Mouse (Mus musculus): ENCODE measurements around the gene Ncapd2.
A peak's percentile ranks its signal among the peaks of the same experiment; 100 is the strongest.

The Ncapd2 gene

DNA sequence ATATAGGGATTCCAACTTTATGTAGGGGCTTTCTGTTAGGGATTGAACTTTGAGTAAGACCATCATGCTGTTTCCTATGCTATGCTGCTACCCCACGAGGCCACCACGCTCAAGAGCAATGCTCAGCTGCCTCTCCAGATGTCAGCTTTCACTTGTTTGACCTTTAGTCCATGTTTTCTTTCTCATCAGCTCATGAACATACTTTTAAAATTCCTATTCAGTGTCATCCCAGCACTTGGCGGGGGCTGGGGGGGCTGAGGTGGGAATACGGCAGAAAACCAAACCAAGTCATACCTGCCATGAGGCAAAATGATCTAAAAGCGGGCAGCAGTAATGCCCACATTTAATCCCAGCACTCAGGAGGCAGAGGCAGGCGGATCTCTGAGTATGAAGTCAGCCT is 21.6 kb upstream of the Ncapd2 start:
- no peak for DNase-seq

DNA sequence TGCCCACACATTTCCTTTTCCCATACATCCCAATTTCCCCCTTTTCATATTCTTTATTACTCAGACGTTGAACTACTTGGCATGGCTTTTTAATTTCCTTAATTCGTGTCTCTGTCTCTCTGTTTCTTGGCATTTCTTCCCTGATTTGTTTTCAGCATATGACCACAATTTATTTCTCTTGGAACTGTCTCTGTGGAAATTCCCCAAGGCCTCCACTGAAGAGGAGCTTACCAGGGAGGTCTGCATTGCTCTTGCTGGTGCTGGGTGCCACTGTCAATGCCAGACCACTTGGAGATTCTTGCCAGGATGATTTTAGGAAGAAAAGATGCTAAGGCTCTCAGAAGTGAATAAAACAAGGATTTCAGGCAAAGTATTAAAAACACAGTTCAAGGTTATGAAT is 21.1 kb upstream of the Ncapd2 start:
- no peak for DNase-seq

DNA sequence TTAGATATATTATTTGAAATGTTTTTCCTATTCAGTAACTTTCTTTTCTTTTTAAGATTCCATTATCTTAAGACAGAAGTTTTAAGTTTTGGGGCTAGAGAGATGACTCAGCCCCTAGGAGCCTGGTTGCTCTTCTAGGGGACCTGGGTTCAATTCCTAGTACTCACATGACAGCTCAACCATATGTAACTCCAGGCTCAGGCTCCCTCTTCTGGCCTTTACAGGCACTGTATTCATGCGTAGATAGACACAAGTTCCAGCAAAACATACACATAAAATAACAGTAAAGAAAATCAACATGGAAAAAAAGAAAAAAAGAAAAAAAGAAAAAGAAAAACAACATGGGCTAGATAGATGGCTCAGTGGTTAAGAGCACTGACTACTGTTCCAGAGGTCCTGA is 18.9 kb upstream of the Ncapd2 start:
- DNase-seq: no peak

DNA sequence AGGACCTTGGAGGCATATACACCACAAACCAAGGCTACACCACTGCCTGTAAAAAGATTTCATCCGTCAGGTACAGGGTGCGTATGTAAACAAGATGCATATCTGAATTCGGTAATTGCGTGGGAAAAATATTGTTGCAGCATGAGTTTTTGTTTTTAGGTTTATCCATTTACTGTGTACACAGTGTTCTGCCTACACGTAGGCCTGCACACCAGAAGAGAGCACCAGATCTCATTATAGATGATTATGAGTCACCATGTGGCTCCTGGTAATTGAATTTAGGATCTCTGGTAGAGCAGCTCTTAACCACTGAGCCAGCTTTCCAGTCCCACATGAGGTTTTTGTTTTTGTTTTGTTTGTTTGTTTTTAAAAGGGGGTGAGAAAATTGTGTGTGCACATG is 5.7 kb upstream of the Ncapd2 start:
- DNase-seq: no peak

DNA sequence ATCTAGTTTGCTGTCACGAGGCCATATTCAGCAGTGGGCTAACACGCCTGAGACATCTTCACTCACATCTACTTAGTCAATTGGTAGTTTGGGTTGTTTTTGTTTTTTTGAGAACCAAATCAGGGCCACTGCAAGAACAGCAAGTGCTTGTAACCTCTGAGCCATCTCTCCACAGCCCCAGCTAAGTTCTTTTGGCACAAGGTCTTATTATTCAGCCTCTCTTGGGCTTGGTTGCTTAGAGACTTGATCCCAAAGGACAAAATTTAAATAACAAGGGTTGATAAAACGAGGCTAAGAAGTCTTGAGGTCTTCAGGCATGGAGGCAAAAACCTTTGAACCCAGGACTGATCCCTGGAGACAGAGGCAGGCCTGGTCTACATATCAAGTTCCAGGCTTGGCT is 4.8 kb upstream of the Ncapd2 start:
- no peak for DNase-seq

DNA sequence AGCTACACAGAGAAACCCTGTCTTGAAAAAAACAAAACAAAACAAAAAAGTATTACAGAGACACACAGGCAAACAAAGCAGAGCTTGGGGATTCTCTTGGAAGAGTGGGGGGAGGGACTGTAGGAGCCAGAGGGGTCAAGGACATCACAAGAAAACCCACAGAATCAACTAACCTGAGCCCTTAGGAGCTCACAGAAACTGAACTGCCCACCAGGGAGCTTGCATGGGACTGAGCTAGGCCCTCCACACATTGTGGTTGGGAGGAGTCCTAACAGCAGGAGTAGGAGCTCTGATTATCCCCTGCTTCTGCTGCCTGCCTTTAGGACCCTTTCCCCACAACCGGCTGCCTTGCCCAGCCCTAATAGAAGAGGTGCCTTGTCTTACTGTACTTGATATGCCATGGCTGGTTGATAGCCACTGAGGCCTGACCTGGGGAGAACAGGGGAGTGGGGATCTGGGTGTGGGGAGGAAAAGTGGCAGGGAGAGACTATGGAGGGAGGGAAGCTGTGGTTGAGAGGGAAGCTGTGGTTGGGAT is 4.1 kb upstream of the Ncapd2 start:
- DNase-seq: no peak

DNA sequence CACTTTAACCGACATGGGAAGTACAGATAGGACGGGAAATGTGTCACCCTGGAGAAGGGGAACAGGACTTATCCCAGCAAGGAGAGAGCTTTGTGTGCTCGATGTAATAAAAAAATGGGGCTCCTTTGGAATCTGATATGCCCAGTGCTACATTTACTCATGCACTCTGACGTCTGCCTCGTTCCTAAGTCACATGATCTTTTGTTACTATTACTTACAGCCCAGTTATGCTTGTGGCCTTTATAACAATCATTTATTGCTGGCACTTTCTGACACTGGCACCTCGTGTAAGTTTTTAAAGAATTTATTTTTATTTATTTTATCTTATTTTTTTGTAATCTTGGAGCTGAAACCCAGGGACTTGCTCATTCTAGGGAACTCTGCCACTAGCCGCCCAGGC is 1.9 kb upstream of the Ncapd2 start:
- no peak for DNase-seq

DNA sequence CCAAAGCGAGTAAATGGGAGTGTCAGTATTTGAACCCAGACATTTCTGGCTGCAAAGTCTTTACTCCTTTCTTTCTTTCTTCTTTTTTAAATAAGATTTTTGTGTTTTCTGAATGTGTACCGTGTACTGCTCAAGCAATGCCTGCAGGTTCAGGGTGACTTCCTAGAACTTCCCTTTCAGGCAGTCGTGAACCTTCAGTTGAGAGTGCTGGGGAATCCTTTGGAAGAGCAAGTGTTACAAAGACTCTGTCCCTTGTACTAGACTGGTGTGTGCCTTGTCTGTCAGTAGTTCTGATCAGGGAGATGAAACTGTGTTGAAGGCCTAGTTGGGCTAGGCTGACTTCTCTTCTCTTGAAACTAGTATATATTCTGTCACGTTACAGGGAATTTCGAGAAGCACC is 1.3 kb upstream of the Ncapd2 start:
- DNase-seq: no peak

DNA sequence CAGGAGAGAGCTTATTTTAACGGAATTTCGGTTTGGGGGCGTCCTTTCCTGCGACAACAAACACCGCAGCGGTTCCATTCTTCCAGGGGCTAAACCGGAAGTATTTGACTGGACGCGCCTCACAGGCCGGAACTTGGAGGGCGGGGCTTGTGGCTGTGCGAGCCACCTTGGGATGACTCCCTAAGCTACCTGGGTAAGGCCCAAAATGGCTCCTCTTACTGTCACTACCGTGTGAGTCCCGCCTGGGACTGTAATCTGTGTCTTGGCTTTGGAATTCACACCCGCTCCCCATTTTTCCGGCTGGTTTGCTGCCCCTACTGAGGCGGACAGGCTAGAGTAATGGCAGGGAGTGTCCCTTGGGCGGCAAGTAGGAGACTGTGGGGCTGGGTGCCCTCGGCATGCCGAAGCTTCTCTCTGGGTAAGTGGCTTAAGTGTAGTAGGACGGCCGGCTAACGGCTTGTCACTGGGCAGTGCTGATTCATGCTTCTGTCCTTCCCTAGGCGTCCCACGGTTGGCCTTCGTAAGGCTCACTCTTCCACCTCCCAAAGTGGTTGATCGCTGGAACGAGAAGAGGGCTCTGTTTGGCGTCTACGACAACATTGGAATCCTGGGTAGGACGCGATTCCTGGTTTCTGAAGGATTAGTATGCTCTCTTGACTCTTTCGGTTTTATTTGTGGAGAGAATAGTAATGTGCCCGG is 664 bp upstream of the Ncapd2 start:
- DNase-seq: peak; percentile 94

DNA sequence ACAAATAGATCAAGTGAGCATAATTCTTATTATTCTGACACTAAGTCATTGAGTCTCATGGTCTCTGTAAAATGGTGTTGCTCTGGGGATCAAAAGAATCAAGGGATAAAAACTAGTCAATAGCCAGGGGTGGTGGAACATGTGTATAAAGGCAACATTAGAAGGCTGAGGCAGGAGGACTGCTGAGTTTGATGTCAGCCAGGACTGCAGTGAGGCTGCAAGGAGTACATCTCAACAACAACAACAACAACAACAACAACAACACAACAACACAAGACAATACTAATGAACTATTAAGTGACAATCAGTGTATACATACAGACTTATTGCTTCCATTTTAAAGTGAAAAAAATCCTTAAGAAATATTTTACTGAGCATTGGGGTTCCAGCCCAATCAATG is 685 bp downstream of the Ncapd2 start:
- no peak for DNase-seq

DNA sequence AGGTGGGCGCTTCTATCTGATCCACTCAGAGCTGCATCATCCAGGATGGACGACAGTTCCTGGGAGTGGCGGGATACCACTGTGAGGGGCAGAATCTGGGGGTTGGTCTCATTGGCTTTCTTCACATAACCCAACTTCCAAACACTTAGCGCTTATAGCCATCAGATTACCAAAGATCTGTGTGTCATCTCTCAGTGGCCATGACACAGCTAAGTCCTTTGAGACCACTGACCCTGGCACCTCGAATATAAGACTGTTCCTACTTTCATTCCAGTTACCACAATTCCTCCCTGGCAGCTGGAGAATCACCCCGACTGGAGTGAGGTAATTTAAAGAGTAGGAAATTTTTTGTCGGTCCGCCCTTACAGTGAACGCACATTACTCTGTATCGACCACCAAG is 5.3 kb downstream of the Ncapd2 start:
- no peak for DNase-seq

DNA sequence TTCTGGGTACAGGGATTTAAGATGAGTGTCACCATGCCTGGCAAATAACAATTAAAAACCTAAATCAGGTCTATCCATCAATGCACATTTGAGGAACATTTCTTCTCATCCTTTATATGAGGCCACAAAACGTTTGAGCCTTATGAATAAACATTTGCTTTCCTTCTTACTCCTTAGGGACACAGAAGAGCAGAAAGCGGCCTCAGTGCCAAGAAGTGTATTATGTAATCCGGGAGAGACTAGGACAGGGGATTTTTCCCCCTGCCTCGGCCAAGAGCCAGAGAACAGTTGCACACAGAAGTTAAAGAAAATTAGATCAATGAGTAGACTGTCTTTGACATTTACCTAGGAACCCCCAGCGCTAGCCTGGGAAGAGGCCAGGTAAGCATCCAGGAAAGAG is 9.4 kb downstream of the Ncapd2 start:
- DNase-seq: no peak

DNA sequence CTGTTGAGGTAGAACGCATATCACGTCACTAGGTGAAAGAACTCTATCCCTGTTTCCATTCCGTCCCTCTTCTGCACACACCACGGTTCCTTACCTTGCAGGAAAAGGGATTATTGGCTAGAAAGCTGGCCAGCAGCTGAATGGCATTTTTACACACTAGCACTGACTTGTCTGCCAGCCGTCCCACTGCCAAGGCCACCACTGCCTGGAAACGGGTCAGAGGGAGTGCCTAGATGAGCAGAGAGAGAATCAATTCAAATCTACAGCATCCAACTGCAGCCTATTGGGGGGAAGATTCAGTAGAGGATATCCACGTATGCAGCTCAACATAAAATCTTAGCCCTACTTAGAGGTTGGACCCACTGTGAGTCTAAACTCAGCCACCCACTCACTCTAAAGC is 11.9 kb downstream of the Ncapd2 start:
- no peak for DNase-seq

DNA sequence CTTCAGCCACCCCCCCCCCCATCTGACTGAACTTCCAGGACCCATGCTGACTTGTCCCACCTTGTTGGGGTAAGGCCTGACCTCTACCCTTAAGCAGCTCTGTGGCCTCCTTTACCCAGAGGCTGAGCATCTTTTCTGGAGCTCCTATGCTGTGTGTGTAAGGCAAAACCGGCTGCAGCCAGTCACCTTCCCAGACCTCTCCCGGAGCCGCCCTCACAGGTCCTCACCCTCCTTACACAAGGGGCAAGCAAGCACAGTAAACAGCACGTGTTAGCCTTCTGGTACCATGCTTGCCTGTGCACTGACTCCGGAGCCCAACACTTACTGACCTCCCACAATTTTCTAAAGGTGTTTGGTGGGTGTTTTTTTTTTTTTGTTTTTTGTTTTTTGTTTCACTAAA is 16.0 kb downstream of the Ncapd2 start:
- DNase-seq: no peak

DNA sequence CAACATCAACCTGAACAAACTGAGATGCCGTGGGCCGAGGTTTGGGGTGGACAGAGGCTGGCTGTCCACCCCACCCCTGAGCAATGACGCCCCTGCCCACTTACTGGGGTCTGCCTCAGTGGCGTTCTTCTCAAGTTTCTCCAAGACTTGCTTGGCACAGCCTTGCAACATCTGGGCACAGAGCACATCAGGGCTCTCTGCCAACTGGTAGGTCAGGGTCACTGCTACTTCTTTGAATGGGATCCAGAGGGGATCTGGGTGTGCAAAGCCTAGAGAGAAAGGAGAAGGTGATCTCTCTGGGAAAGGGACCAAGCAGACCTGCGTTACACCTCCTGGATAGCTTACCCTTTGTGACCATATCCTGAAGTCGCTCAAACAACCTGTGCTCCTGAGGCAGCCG is 18.2 kb downstream of the Ncapd2 start:
- no peak for DNase-seq

DNA sequence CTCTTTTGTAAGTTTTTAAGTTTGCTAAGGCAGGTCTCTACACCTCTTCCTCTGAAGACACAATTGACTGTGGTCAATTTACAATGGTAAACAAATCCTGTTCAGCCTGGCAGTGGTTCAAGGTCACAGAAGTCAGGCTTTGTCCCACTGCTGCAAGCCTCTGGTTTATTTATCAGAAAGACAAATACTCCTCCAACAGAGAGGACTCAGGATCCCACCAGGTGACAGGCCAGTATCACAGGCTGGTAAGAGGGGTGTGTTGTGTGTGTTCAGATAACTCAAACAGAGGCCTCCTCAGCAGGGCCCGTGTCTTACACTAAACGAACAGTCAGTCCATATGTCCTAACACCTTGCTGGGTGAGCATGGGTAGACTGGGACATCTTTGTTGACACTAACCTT is 19.0 kb downstream of the Ncapd2 start:
- no peak for DNase-seq

DNA sequence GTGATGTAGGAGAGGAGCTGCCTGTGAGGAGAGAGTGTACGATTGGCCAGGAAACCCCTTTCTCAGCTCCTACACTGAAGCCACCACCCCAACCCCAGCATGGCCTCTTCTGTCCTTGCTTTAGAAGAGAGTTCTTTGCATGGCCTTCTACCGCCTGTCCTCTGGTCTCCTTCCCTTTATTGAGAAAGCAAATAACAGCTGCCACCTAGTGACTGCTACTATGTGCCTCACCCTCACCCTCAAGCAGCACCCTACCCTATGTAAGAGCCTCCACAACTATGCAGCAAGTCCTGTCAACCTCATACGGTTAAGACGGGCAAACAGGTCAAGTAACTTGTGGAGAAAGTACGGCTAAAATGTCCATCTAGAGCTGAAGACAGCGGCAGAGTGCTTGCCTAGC is 21.3 kb downstream of the Ncapd2 start:
- DNase-seq: no peak

DNA sequence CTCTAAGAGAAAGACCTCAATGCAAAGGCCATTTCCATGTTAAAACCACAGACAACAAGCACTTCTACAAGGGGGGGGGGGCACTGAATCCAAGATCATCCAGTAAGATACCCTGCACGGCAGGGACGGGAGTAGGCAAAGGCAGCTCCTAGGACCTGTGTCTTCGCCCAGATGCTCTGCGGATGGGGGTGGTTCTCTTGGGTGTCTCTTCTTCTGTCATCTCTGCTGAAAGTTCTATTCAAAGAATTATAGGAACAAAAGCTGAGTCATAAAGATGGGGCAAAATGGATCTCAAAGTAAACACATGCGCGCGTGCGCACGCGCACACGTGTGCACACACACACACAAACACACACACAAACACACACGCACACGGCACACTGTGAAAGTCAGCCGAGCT is 23.4 kb downstream of the Ncapd2 start:
- no peak for DNase-seq

DNA sequence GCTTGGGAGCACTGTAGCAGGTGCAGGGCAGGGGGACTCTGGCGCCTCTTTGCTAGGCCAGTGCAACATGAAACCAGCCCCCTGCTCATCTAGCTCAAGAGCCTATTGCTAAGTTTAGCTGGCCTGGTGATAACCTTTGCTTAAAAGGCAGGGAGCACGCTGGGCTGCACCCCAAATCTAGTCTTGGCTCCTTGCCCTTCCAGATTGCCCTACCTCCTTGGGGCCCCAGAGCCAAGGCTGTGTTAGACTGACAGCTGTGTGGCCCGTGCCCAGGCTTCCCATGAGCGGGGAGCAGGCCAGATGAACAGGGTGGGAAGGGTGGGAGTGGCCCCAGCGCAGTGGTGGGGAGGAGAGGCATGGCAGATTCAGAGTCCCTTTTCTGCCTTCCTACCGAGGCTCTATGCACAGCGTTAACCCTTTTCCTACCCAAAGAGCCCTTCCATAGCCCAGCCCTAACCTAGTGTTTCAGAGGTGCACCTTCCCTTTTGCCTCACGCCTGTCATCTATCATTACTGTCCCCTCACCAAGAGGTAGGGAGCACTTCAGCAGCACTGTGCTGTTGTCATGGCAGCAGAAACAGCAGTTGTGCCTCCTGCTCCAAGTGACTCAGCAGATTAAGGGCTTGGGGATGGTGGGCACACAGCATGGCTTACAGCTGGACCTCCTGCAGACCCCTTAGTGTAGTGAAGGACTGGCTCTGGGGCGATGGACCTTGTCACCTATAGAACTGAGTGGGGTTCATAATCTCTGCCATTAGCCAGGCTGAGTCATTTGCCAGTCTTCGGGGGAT is 24.4 kb downstream of the Ncapd2 start:
- DNase-seq: no peak

DNA sequence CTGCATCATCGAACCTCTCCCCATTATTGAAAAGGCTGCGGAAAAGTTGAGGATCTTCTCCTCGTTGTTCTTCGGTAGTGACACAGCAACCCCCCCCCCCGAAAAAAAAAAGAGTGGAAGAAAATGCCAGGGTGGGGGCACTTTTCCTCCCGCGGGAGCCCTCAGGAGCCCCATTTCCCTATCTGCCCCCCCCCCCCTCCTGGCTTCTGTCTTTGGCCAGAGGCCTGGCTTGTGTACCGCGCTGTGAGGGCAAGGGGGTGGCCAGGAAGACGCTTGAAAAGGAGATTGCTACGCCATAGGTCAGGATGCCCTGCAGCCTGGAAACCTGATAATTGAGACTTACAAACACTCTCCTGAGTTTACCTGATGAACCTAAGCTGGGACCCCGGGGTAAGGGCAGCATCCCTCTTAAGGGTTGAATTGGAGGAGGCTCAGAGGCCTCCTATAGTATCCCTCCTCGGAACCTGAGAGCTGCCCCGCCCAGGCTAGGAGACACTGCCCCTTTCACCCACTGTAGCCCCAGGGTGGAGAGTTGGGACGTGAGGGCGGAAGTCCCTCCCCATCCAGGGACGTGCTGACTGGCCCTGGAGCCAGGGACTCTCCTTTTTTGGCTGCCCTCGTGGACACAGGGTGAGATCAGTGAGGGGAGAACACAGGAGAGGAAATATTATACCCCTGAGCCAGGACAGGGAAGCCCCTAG is 25.3 kb downstream of the Ncapd2 start, which contains the start of gene Gapdh:
Gene Gapdh, minus strand, starts transcription at position 417 of the 701 bp plus-strand sequence.
- peak; percentile 86 for DNase-seq

DNA sequence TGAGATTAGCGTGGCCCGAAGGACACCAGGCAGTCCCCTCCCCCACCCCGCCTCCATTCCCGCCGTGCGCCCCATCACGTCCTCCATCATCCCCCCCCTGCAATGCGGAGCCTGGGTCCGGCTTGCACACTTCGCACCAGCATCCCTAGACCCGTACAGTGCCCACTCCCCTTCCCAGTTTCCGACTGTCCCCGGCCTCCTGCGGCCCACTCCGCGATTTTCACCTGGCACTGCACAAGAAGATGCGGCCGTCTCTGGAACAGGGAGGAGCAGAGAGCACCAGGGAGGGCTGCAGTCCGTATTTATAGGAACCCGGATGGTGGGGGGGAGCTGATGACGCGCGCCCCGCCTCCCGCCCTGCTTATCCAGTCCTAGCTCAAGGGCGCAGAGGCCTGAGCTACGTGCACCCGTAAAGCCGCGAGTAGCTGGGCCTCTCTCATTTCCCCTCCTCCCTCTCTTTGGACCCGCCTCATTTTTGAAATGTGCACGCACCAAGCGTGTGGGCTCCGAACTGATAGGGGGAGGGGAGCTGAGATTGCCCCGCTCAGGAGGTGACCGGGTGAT is 26.1 kb downstream of the Ncapd2 start:
- DNase-seq: peak; percentile 98

DNA sequence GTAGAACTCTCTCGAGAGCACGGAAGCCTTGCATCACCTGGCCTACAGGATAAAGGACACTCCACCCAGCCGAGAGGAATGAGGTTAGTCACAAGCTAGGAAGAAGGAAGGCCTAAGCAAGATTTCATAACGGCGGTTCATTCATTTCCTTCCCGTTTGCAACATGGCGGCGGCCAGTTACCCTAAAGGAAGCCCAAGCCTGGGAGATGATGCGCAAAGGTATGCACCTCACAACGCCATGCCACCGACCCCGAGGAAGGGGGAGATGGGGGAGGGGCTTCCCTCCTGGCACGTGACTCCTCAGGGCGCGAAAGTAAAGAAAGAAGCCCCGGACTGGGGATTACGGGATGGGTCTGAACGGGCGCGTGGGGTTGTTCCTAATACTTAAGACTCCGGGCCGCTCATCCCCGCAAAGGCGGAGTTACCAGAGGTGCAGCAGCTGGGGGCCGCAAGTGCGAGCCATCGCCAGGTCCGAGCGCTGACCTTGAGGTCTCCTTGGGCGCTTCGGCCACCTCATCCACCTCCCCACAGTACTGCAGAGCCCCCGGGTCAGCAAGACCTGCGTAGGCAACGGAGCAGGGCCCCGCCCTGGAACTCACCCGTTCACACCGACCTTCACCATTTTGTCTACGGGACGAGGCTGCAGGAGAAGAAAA is 26.7 kb downstream of the Ncapd2 start:
- peak; percentile 68 for DNase-seq

Data from kidney, adult 18-20 months (tissue).